Mouse (Mus musculus): Measurements from ENCODE around the gene Ube2m. TPM values are rescaled to one million over a fixed set of nuclear protein-coding genes. Genes with fewer than 3 reads are reported as not detected.

Gene Ube2m
- polyA plus RNA-seq, 1 experiment from 2014 or later, result 74.0 TPM

GRCm38 (mm10) chr7:13028986-13029385 lies 9.1 kb downstream of the Ube2m start:
- Histone ChIP-seq H3K9me3 (replicated peaks; ENCODE audit: control insufficient read depth, low read length, poor library complexity, severe bottlenecking) (no peaks in the 10 kb centered on the region), H3K9ac (ENCODE audit: low read depth, low read length) (no peak overlapping the region), H3K36me3 (ENCODE audit: control insufficient read depth, insufficient read depth, low read length) (peaks cover 49% of the 10 kb centered on the region), H3K27me3 (ENCODE audit: control insufficient read depth, insufficient read depth, low read depth, low read length) (no peaks in the 10 kb centered on the region), H3K27ac (ENCODE audit: low read length) (no peak overlapping the region), H3K4me3 (ENCODE audit: low read depth, low read length) (no peak overlapping the region), H3K4me2 (ENCODE audit: low read length) (no peak overlapping the region), H3K4me1 (ENCODE audit: control insufficient read depth, insufficient read depth, low read length) (peaks cover 30% of the 10 kb centered on the region)
- 85% methylated on average over 4 of the region's 4 CpGs for whole genome bisulfite sequencing
- ATAC-seq, result no peak

GRCm38 (mm10) chr7:13025511-13026112 lies 12.5 kb downstream of the Ube2m start:
- Histone ChIP-seq H3K27ac (ENCODE audit: low read length) (peak overlapping the region; percentile 99), H3K4me1 (ENCODE audit: control insufficient read depth, insufficient read depth, low read length) (peaks cover 29% of the 10 kb centered on the region), H3K9me3 (replicated peaks; ENCODE audit: control insufficient read depth, low read length, poor library complexity, severe bottlenecking) (no peaks in the 10 kb centered on the region), H3K9ac (ENCODE audit: low read depth, low read length) (peak overlapping the region; percentile 86), H3K27me3 (ENCODE audit: control insufficient read depth, insufficient read depth, low read depth, low read length) (no peaks in the 10 kb centered on the region), H3K4me3 (ENCODE audit: low read depth, low read length) (peak overlapping the region; percentile 88), H3K4me2 (ENCODE audit: low read length) (peak overlapping the region; percentile 98), H3K36me3 (ENCODE audit: control insufficient read depth, insufficient read depth, low read length) (peaks cover 37% of the 10 kb centered on the region)
- ATAC-seq, result no peak
- 28% methylated on average over 4 of the region's 4 CpGs for WGBS

GRCm38 (mm10) chr7:13024805-13025204 lies 13.3 kb downstream of the Ube2m start:
- Histone ChIP-seq H3K36me3 (ENCODE audit: control insufficient read depth, insufficient read depth, low read length) (peaks cover 29% of the 10 kb centered on the region), H3K4me1 (ENCODE audit: control insufficient read depth, insufficient read depth, low read length) (peaks cover 29% of the 10 kb centered on the region), H3K9me3 (replicated peaks; ENCODE audit: control insufficient read depth, low read length, poor library complexity, severe bottlenecking) (no peaks in the 10 kb centered on the region), H3K4me3 (ENCODE audit: low read depth, low read length) (peak overlapping the region; percentile 88), H3K4me2 (ENCODE audit: low read length) (peak overlapping the region; percentile 98), H3K27me3 (ENCODE audit: control insufficient read depth, insufficient read depth, low read depth, low read length) (no peaks in the 10 kb centered on the region), H3K27ac (ENCODE audit: low read length) (peak overlapping the region; percentile 99), H3K9ac (ENCODE audit: low read depth, low read length) (peak overlapping the region; percentile 86)
- ATAC-seq, result peak; percentile 69
- whole genome bisulfite sequencing, result under 1% methylated on average over 39 of the region's 44 CpGs

- Histone ChIP-seq H3K9ac (ENCODE audit: low read depth, low read length) (peak overlapping the region; percentile 86), H3K4me1 (ENCODE audit: control insufficient read depth, insufficient read depth, low read length) (peaks cover 29% of the 10 kb centered on the region), H3K27me3 (ENCODE audit: control insufficient read depth, insufficient read depth, low read depth, low read length) (no peaks in the 10 kb centered on the region), H3K4me3 (ENCODE audit: low read depth, low read length) (peak overlapping the region; percentile 88), H3K27ac (ENCODE audit: low read length) (peak overlapping the region; percentile 99), H3K4me2 (ENCODE audit: low read length) (peak overlapping the region; percentile 98), H3K36me3 (ENCODE audit: control insufficient read depth, insufficient read depth, low read length) (peaks cover 23% of the 10 kb centered on the region), H3K9me3 (replicated peaks; ENCODE audit: control insufficient read depth, low read length, poor library complexity, severe bottlenecking) (no peaks in the 10 kb centered on the region)
- WGBS, result under 1% methylated on average over 76 of the region's 95 CpGs
- ATAC-seq, result peak; percentile 91
Measured at GRCm38 (mm10) chr7:13023928-13024731, 13.9 kb downstream of the Ube2m start.

GRCm38 (mm10) chr7:13022773-13023535 lies 15.1 kb downstream of the Ube2m start:
- 4% methylated on average over 31 of the region's 31 CpGs for WGBS
- Histone ChIP-seq H3K27me3 (ENCODE audit: control insufficient read depth, insufficient read depth, low read depth, low read length) (no peaks in the 10 kb centered on the region), H3K36me3 (ENCODE audit: control insufficient read depth, insufficient read depth, low read length) (peaks cover 11% of the 10 kb centered on the region), H3K9ac (ENCODE audit: low read depth, low read length) (peak overlapping the region; percentile 86), H3K4me1 (ENCODE audit: control insufficient read depth, insufficient read depth, low read length) (peaks cover 29% of the 10 kb centered on the region), H3K9me3 (replicated peaks; ENCODE audit: control insufficient read depth, low read length, poor library complexity, severe bottlenecking) (no peaks in the 10 kb centered on the region), H3K4me3 (ENCODE audit: low read depth, low read length) (peak overlapping the region; percentile 88), H3K27ac (ENCODE audit: low read length) (peak overlapping the region; percentile 99), H3K4me2 (ENCODE audit: low read length) (peak overlapping the region; percentile 98)
- ATAC-seq, result peak; percentile 14

GRCm38 (mm10) chr7:13015217-13015616 lies 22.9 kb downstream of the Ube2m start:
- no peak for ATAC-seq
- WGBS, result 79% methylated on average over 1 of the region's 1 CpGs
- Histone ChIP-seq H3K4me2 (ENCODE audit: low read length) (no peak overlapping the region), H3K4me3 (ENCODE audit: low read depth, low read length) (no peak overlapping the region), H3K36me3 (ENCODE audit: control insufficient read depth, insufficient read depth, low read length) (no peaks in the 10 kb centered on the region), H3K4me1 (ENCODE audit: control insufficient read depth, insufficient read depth, low read length) (peaks cover 5% of the 10 kb centered on the region), H3K9me3 (replicated peaks; ENCODE audit: control insufficient read depth, low read length, poor library complexity, severe bottlenecking) (no peaks in the 10 kb centered on the region), H3K27me3 (ENCODE audit: control insufficient read depth, insufficient read depth, low read depth, low read length) (no peaks in the 10 kb centered on the region), H3K9ac (ENCODE audit: low read depth, low read length) (no peak overlapping the region), H3K27ac (ENCODE audit: low read length) (no peak overlapping the region)

GRCm38 (mm10) chr7:13014275-13014839 lies 23.7 kb downstream of the Ube2m start:
- no peak for ATAC-seq

GRCm38 (mm10) chr7:13013671-13014070 lies 24.4 kb downstream of the Ube2m start:
- no peak for ATAC-seq
- no peaks in the 10 kb centered on the region for H3K9me3 ChIP-seq (replicated peaks; ENCODE audit: control insufficient read depth, low read length, poor library complexity, severe bottlenecking)
- no peak overlapping the region for H3K27ac ChIP-seq (ENCODE audit: low read length)
- H3K4me1 ChIP-seq (ENCODE audit: control insufficient read depth, insufficient read depth, low read length), result peaks cover 9% of the 10 kb centered on the region
- no peak overlapping the region for H3K4me3 ChIP-seq (ENCODE audit: low read depth, low read length)
- no peaks in the 10 kb centered on the region for H3K27me3 ChIP-seq (ENCODE audit: control insufficient read depth, insufficient read depth, low read depth, low read length)
- H3K4me2 ChIP-seq (ENCODE audit: low read length), result no peak overlapping the region
- WGBS, result 69% methylated on average over 4 of the region's 4 CpGs
- H3K9ac ChIP-seq (ENCODE audit: low read depth, low read length), result no peak overlapping the region
- no peaks in the 10 kb centered on the region for H3K36me3 ChIP-seq (ENCODE audit: control insufficient read depth, insufficient read depth, low read length)

More at GRCm38 (mm10) chr7:13014275-13014839, 23.7 kb downstream of the Ube2m start:
- Histone ChIP-seq H3K4me1 (ENCODE audit: control insufficient read depth, insufficient read depth, low read length) (peaks cover 5% of the 10 kb centered on the region), H3K4me3 (ENCODE audit: low read depth, low read length) (no peak overlapping the region), H3K27ac (ENCODE audit: low read length) (no peak overlapping the region), H3K4me2 (ENCODE audit: low read length) (no peak overlapping the region), H3K27me3 (ENCODE audit: control insufficient read depth, insufficient read depth, low read depth, low read length) (no peaks in the 10 kb centered on the region), H3K9ac (ENCODE audit: low read depth, low read length) (no peak overlapping the region), H3K36me3 (ENCODE audit: control insufficient read depth, insufficient read depth, low read length) (no peaks in the 10 kb centered on the region), H3K9me3 (replicated peaks; ENCODE audit: control insufficient read depth, low read length, poor library complexity, severe bottlenecking) (no peaks in the 10 kb centered on the region)
- 41% methylated on average over 6 of the region's 6 CpGs for whole genome bisulfite sequencing
